Mouse (Mus musculus): ENCODE results near the gene Gtpbp10. TPM values are rescaled to one million over a fixed set of nuclear protein-coding genes. Genes with fewer than 3 reads are reported as not detected.

Gene Gtpbp10
- 31.3 and 31.8 TPM in 2 replicates for polyA plus RNA-seq (2016; fragmentation: Nextera tagmentation; extraction: Ambion mirVana)

GRCm38 (mm10) chr5:5559079-5559740 is at the start of gene Gtpbp10:
Gene Gtpbp10 (minus strand): TSS chr5:5559538.
- H3K4me3 ChIP-seq: peak within 1 kb of the TSS; percentile 50
- H3K9ac ChIP-seq: peak within 1 kb of the TSS; percentile 53
- H3K4me1 ChIP-seq: 0 out of 2 replicates have a peak, but pooled peaks cover 5% of the 10 kb centered on the region
- WGBS: under 1% methylated on average over 43 of the region's 43 CpGs
- no peak within 1 kb of the TSS for H3K27ac ChIP-seq
- H3K4me2 ChIP-seq (replicated peaks): peak within 1 kb of the TSS; percentile 66
- no peaks in the 10 kb centered on the region for H3K27me3 ChIP-seq (replicated peaks)
- no peaks in the 10 kb centered on the region for H3K9me3 ChIP-seq
- peak; percentile 100 for ATAC-seq (ENCODE audit: low FRiP score, low read depth)
- H3K36me3 ChIP-seq: peaks cover 11% of the 10 kb centered on the region

DNA sequence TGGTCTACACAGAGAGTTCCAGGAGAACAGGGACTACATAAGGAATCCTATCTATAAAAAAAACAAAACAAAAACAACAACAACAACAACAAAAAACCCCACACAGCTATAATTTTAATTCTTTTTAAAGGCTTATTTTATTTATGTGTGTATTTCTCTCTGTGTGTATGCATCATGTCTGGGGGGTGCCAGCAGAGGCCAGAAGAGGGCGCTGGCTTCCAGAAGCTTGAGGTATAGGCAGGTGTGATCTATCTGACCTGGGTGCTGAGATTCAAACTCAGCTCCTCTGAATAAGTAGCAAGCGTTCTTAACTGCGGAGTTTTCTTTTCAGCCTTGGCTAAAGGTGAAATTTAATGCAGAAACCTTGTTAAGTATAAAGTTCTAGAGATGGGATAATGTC is 28.3 kb upstream of the Gtpbp10 start:
- Histone ChIP-seq H3K27me3 (replicated peaks) (no peaks in the 10 kb centered on the region), H3K4me2 (replicated peaks) (no peak overlapping the region), H3K27ac (no peak overlapping the region), H3K9ac (no peak overlapping the region), H3K4me1 (no peaks in the 10 kb centered on the region), H3K36me3 (no peaks in the 10 kb centered on the region), H3K9me3 (no peaks in the 10 kb centered on the region), H3K4me3 (no peak overlapping the region)
- no peak for ATAC-seq (ENCODE audit: low FRiP score, low read depth)
- WGBS: 89% methylated on average over 3 of the region's 3 CpGs

GRCm38 (mm10) chr5:5573749-5574317 is 14.5 kb upstream of the Gtpbp10 start, which contains the start of gene Gm8773:
Gene Gm8773 (plus strand): TSS chr5:5573799.
- Histone ChIP-seq H3K9me3 (no peaks in the 10 kb centered on the region), H3K4me1 (no peaks in the 10 kb centered on the region), H3K27me3 (replicated peaks) (peaks cover 2% of the 10 kb centered on the region; the same call in 1 of the 2 replicates), H3K36me3 (no peaks in the 10 kb centered on the region), H3K27ac (no peak within 1 kb of the TSS), H3K9ac (peak within 1 kb of the TSS; percentile 48), H3K4me3 (peak within 1 kb of the TSS; percentile 50), H3K4me2 (replicated peaks) (peak within 1 kb of the TSS; percentile 85)
- ATAC-seq (ENCODE audit: low FRiP score, low read depth): peak; percentile 87
- under 1% methylated on average over 24 of the region's 24 CpGs for WGBS

GRCm38 (mm10) chr5:5562435-5562834 is 3.1 kb upstream of the Gtpbp10 start:
- Histone ChIP-seq H3K4me1 (0 out of 2 replicates have a peak, but pooled peaks cover 5% of the 10 kb centered on the region), H3K4me2 (replicated peaks) (no peak overlapping the region), H3K27me3 (replicated peaks) (no peaks in the 10 kb centered on the region), H3K36me3 (no peaks in the 10 kb centered on the region), H3K27ac (no peak overlapping the region), H3K4me3 (no peak overlapping the region), H3K9me3 (no peaks in the 10 kb centered on the region), H3K9ac (no peak overlapping the region)
- 76% methylated on average over 3 of the region's 3 CpGs for WGBS
- no peak for ATAC-seq (ENCODE audit: low FRiP score, low read depth)

DNA sequence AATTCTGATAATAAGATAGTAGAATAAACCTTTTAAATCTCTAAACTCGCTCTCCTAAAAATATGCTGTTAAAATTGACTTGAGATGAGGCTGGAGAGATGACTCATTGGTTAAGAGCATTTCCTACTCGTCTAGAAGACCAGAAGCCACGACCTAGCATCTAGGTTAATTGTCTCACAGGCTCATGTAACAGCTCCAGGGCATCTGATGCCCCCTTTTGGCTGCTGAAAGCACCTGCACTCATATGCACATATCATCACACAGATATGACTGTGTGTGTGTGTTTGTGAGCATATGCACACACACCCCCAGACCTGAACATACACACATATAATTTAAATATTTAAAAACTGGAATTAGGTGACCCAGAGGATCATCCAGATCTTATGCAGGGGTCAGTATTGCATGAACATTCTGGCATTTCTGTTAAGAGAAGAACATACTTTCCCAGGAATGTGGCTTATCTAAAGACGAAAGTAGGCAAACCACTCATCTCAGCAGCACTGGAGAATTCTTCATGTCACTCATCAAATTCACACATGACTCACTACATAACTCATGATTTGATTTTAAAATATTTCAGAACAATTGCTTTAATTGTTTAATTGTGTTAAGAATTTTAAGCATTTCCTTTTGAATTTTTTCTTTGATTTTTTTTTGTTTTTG is 1.8 kb upstream of the Gtpbp10 start:
- Histone ChIP-seq H3K36me3 (no peaks in the 10 kb centered on the region), H3K4me3 (no peak overlapping the region), H3K27me3 (replicated peaks) (no peaks in the 10 kb centered on the region), H3K9me3 (no peaks in the 10 kb centered on the region), H3K4me1 (0 out of 2 replicates have a peak, but pooled peaks cover 5% of the 10 kb centered on the region), H3K27ac (no peak overlapping the region), H3K4me2 (replicated peaks) (no peak overlapping the region), H3K9ac (no peak overlapping the region)
- WGBS: 77% methylated on average over 4 of the region's 4 CpGs
- ATAC-seq (ENCODE audit: low FRiP score, low read depth): no peak

GRCm38 (mm10) chr5:5559798-5560197 is 460 bp upstream of the Gtpbp10 start:
- 52% methylated on average over 8 of the region's 8 CpGs for WGBS
- H3K27me3 ChIP-seq (replicated peaks): no peaks in the 10 kb centered on the region

GRCm38 (mm10) chr5:5551110-5551509 is 8.2 kb downstream of the Gtpbp10 start:
- no peaks in the 10 kb centered on the region for H3K9me3 ChIP-seq
- no peak overlapping the region for H3K9ac ChIP-seq
- H3K4me2 ChIP-seq (replicated peaks): no peak overlapping the region
- ATAC-seq (ENCODE audit: low FRiP score, low read depth): no peak
- no peak overlapping the region for H3K4me3 ChIP-seq
- H3K27ac ChIP-seq: no peak overlapping the region
- peaks cover 57% of the 10 kb centered on the region for H3K36me3 ChIP-seq
- WGBS: 82% methylated on average over 1 of the region's 1 CpGs
- H3K4me1 ChIP-seq: no peaks in the 10 kb centered on the region
- no peaks in the 10 kb centered on the region for H3K27me3 ChIP-seq (replicated peaks)

More at GRCm38 (mm10) chr5:5559798-5560197, 460 bp upstream of the Gtpbp10 start:
- H3K4me3 ChIP-seq: peak overlapping the region; percentile 50
- peaks cover 5% of the 10 kb centered on the region for H3K36me3 ChIP-seq
- H3K9me3 ChIP-seq: no peaks in the 10 kb centered on the region
- H3K4me2 ChIP-seq (replicated peaks): peak overlapping the region; percentile 66
- H3K4me1 ChIP-seq: 0 out of 2 replicates have a peak, but pooled peaks cover 5% of the 10 kb centered on the region
- peak overlapping the region; percentile 53 for H3K9ac ChIP-seq
- no peak; the same call in 1 of the 2 replicates for ATAC-seq (ENCODE audit: low FRiP score, low read depth)
- H3K27ac ChIP-seq: no peak overlapping the region

DNA sequence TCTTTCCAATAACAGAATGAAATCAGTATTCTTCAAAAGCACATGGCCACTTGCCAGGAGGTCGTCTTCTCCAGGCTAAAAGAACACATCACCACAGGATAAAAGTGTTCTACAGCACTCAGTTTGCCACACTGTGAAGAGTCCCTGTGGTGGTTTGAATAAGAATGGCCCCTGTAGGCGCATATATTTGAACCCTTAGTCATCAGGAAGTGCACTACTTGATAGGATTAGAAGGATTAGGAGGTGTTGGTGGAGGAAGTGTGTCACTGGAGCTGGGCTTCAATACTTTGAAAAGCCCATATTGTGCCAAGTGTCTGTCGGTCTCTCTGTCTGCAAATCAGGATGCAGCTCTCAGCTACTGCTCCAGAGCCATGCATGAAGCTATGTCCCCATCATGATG is 19.0 kb downstream of the Gtpbp10 start:
- no peaks in the 10 kb centered on the region for H3K4me1 ChIP-seq
- H3K36me3 ChIP-seq: peaks cover 49% of the 10 kb centered on the region
- H3K9me3 ChIP-seq: no peaks in the 10 kb centered on the region
- no peak for ATAC-seq (ENCODE audit: low FRiP score, low read depth)
- WGBS: 80% methylated on average over 3 of the region's 3 CpGs
- H3K27ac ChIP-seq: no peak overlapping the region
- H3K4me2 ChIP-seq (replicated peaks): no peak overlapping the region
- H3K9ac ChIP-seq: no peak overlapping the region
- no peak overlapping the region for H3K4me3 ChIP-seq
- H3K27me3 ChIP-seq (replicated peaks): no peaks in the 10 kb centered on the region

GRCm38 (mm10) chr5:5539771-5540170 is 19.6 kb downstream of the Gtpbp10 start:
- H3K36me3 ChIP-seq: peaks cover 49% of the 10 kb centered on the region
- no peaks in the 10 kb centered on the region for H3K27me3 ChIP-seq (replicated peaks)
- H3K4me2 ChIP-seq (replicated peaks): no peak overlapping the region
- H3K9ac ChIP-seq: no peak overlapping the region
- H3K27ac ChIP-seq: no peak overlapping the region
- 75% methylated on average over 3 of the region's 3 CpGs for whole genome bisulfite sequencing
- H3K9me3 ChIP-seq: no peaks in the 10 kb centered on the region
- no peak overlapping the region for H3K4me3 ChIP-seq
- no peaks in the 10 kb centered on the region for H3K4me1 ChIP-seq
- no peak for ATAC-seq (ENCODE audit: low FRiP score, low read depth)

DNA sequence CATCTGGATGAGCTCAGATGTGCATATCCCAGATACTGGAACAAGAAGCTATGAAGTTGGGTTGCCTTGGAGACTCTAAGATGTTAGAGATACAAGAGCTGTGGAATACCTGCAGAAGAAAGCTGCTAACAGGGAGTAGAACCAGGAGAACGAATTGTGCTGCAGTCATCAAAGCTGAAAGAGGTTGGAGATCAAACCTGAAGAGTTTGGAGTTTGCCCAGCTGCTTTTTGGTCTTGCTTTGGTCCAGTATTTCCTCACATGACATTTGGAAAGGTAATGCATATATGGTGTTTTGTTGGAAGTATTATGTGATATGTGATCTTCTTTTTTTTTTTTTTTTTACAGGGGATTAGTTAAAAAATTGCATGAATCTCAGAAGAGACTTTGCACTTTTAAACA is 23.2 kb downstream of the Gtpbp10 start:
- no peaks in the 10 kb centered on the region for H3K4me1 ChIP-seq
- no peak overlapping the region for H3K9ac ChIP-seq
- H3K27me3 ChIP-seq (replicated peaks): no peaks in the 10 kb centered on the region
- H3K4me2 ChIP-seq (replicated peaks): no peak overlapping the region
- H3K36me3 ChIP-seq: peaks cover 25% of the 10 kb centered on the region
- no peak overlapping the region for H3K27ac ChIP-seq
- 94% methylated on average over 1 of the region's 1 CpGs for WGBS
- no peak for ATAC-seq (ENCODE audit: low FRiP score, low read depth)
- H3K9me3 ChIP-seq: no peaks in the 10 kb centered on the region
- no peak overlapping the region for H3K4me3 ChIP-seq

- 92% methylated on average over 3 of the region's 3 CpGs for WGBS
- peaks cover 13% of the 10 kb centered on the region for H3K36me3 ChIP-seq
- no peak overlapping the region for H3K4me3 ChIP-seq
- no peaks in the 10 kb centered on the region for H3K27me3 ChIP-seq (replicated peaks)
- H3K9me3 ChIP-seq: no peaks in the 10 kb centered on the region
- H3K27ac ChIP-seq: no peak overlapping the region
- no peaks in the 10 kb centered on the region for H3K4me1 ChIP-seq
- no peak overlapping the region for H3K9ac ChIP-seq
- no peak overlapping the region for H3K4me2 ChIP-seq (replicated peaks)
- no peak for ATAC-seq (ENCODE audit: low FRiP score, low read depth)
Measured at GRCm38 (mm10) chr5:5533656-5534420, 25.5 kb downstream of the Gtpbp10 start.

DNA sequence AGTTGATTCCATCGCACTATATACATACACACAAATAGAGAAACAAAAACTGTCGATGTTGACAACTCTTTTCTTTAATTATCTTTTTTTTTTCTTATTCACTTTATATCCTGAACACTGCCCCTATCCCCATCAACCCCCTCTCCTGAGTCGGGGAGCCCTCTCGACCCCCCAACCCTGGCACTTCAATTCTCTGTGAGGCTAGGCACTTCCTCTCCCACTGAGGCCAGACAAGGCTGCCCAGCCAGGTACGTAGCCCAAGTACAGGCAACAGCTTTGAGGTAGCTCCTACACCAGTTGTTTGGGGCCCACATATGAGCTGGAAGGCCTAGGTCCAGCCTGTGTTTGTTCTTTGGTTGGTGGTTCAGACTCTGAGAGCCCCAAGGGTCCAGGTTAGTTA is 43.9 kb downstream of the Gtpbp10 start:
- no peak for ATAC-seq (ENCODE audit: low FRiP score, low read depth)
- H3K4me1 ChIP-seq: no peaks in the 10 kb centered on the region; the same call in 1 of the 2 replicates
- H3K9me3 ChIP-seq: no peaks in the 10 kb centered on the region
- no peak overlapping the region for H3K27ac ChIP-seq
- WGBS: 81% methylated on average over 5 of the region's 5 CpGs
- peaks cover 4% of the 10 kb centered on the region; the same call in 1 of the 2 replicates for H3K36me3 ChIP-seq
- H3K4me2 ChIP-seq (replicated peaks): peak overlapping the region; percentile 83
- H3K9ac ChIP-seq: no peak overlapping the region
- no peaks in the 10 kb centered on the region for H3K27me3 ChIP-seq (replicated peaks)
- H3K4me3 ChIP-seq: no peak overlapping the region
